Mouse (Mus musculus): ENCODE results near the gene Ppp3r1. TPM values are rescaled to one million over a fixed set of nuclear protein-coding genes. Genes with fewer than 3 reads are reported as not detected.

Ppp3r1 gene
- polyA plus RNA-seq, 1 experiment from 2014 or later, result 50.3 TPM

GRCm38 (mm10) chr11:17172300-17172699 is 13.2 kb downstream of the Ppp3r1 start:
- H3K4me1 ChIP-seq, result peaks cover 37% of the 10 kb centered on the region
- peaks cover 14% of the 10 kb centered on the region for H3K36me3 ChIP-seq
- H3K9me3 ChIP-seq (replicated peaks), result 0 out of 2 replicates have a peak, but pooled peaks cover 6% of the 10 kb centered on the region
- no peak for ATAC-seq
- no peak overlapping the region for H3K4me3 ChIP-seq
- H3K27ac ChIP-seq, result no peak overlapping the region
- no peak overlapping the region for H3K4me2 ChIP-seq
- no peaks in the 10 kb centered on the region for H3K27me3 ChIP-seq (replicated peaks)
- WGBS (ENCODE audit: insufficient replicate concordance), result 76% methylated on average over 4 of the region's 4 CpGs
- H3K9ac ChIP-seq, result no peak overlapping the region

GRCm38 (mm10) chr11:17176638-17177037 is 17.6 kb downstream of the Ppp3r1 start:
- H3K4me1 ChIP-seq, result peaks cover 14% of the 10 kb centered on the region; the same call in 1 of the 2 replicates
- no peak overlapping the region for H3K4me3 ChIP-seq
- ATAC-seq, result no peak
- H3K36me3 ChIP-seq, result peaks cover 12% of the 10 kb centered on the region
- H3K27ac ChIP-seq, result no peak overlapping the region
- no peaks in the 10 kb centered on the region for H3K27me3 ChIP-seq (replicated peaks)
- WGBS (ENCODE audit: insufficient replicate concordance), result 65% methylated on average over 1 of the region's 1 CpGs
- 0 out of 2 replicates have a peak, but pooled peaks cover 6% of the 10 kb centered on the region for H3K9me3 ChIP-seq (replicated peaks)
- no peak overlapping the region for H3K9ac ChIP-seq
- H3K4me2 ChIP-seq, result no peak overlapping the region

GRCm38 (mm10) chr11:17180753-17181152 is 21.7 kb downstream of the Ppp3r1 start:
- Histone ChIP-seq H3K4me3 (no peak overlapping the region), H3K27ac (no peak overlapping the region), H3K36me3 (no peaks in the 10 kb centered on the region), H3K4me2 (no peak overlapping the region), H3K9me3 (replicated peaks) (no peaks in the 10 kb centered on the region), H3K27me3 (replicated peaks) (no peaks in the 10 kb centered on the region), H3K4me1 (peaks cover 11% of the 10 kb centered on the region; the same call in 1 of the 2 replicates), H3K9ac (no peak overlapping the region)
- WGBS (ENCODE audit: insufficient replicate concordance), result 53% methylated on average over 3 of the region's 3 CpGs
- ATAC-seq, result no peak

GRCm38 (mm10) chr11:17181807-17182206 is 22.7 kb downstream of the Ppp3r1 start, which contains the start of gene Wdr92:
Gene Wdr92 (plus strand): TSS chr11:17182107.
- no peak within 1 kb of the TSS for H3K4me3 ChIP-seq
- H3K4me1 ChIP-seq, result peaks cover 8% of the 10 kb centered on the region; the same call in 1 of the 2 replicates
- no peak within 1 kb of the TSS for H3K27ac ChIP-seq
- H3K9me3 ChIP-seq (replicated peaks), result no peaks in the 10 kb centered on the region
- WGBS (ENCODE audit: insufficient replicate concordance), result 81% methylated on average over 3 of the region's 3 CpGs
- H3K27me3 ChIP-seq (replicated peaks), result no peaks in the 10 kb centered on the region
- no peaks in the 10 kb centered on the region for H3K36me3 ChIP-seq
- no peak within 1 kb of the TSS for H3K4me2 ChIP-seq
- no peak within 1 kb of the TSS for H3K9ac ChIP-seq
- ATAC-seq, result no peak

- no peak for ATAC-seq
- H3K27ac ChIP-seq, result no peak overlapping the region
- H3K36me3 ChIP-seq, result no peaks in the 10 kb centered on the region
- H3K4me3 ChIP-seq, result no peak overlapping the region
- no peaks in the 10 kb centered on the region for H3K27me3 ChIP-seq (replicated peaks)
- WGBS (ENCODE audit: insufficient replicate concordance), result 71% methylated on average over 2 of the region's 2 CpGs
- H3K4me2 ChIP-seq, result no peak overlapping the region
- H3K9me3 ChIP-seq (replicated peaks), result no peaks in the 10 kb centered on the region
- H3K9ac ChIP-seq, result no peak overlapping the region
- H3K4me1 ChIP-seq, result peaks cover 8% of the 10 kb centered on the region; the same call in 1 of the 2 replicates
Measured at GRCm38 (mm10) chr11:17183165-17183564, 24.1 kb downstream of the Ppp3r1 start.

- Histone ChIP-seq H3K4me3 (no peak overlapping the region), H3K27ac (no peak overlapping the region), H3K9me3 (replicated peaks) (no peaks in the 10 kb centered on the region), H3K9ac (no peak overlapping the region), H3K36me3 (peaks cover 6% of the 10 kb centered on the region; the same call in 1 of the 2 replicates), H3K27me3 (replicated peaks) (no peaks in the 10 kb centered on the region), H3K4me2 (no peak overlapping the region), H3K4me1 (no peaks in the 10 kb centered on the region)
- 78% methylated on average over 3 of the region's 3 CpGs for WGBS (ENCODE audit: insufficient replicate concordance)
- no peak for ATAC-seq
Measured at GRCm38 (mm10) chr11:17187649-17188048, 28.6 kb downstream of the Ppp3r1 start.

GRCm38 (mm10) chr11:17188786-17189185 is 29.7 kb downstream of the Ppp3r1 start:
- H3K9ac ChIP-seq, result no peak overlapping the region
- H3K9me3 ChIP-seq (replicated peaks), result no peaks in the 10 kb centered on the region
- 79% methylated on average over 3 of the region's 3 CpGs for WGBS (ENCODE audit: insufficient replicate concordance)
- H3K4me3 ChIP-seq, result no peak overlapping the region
- H3K4me2 ChIP-seq, result no peak overlapping the region
- H3K4me1 ChIP-seq, result no peaks in the 10 kb centered on the region
- no peaks in the 10 kb centered on the region for H3K27me3 ChIP-seq (replicated peaks)
- no peak overlapping the region for H3K27ac ChIP-seq
- ATAC-seq, result no peak
- peaks cover 6% of the 10 kb centered on the region; the same call in 1 of the 2 replicates for H3K36me3 ChIP-seq

- Histone ChIP-seq H3K27me3 (replicated peaks) (no peaks in the 10 kb centered on the region), H3K36me3 (peaks cover 39% of the 10 kb centered on the region), H3K9ac (no peak overlapping the region), H3K27ac (no peak overlapping the region), H3K4me2 (no peak overlapping the region), H3K4me3 (no peak overlapping the region), H3K4me1 (no peaks in the 10 kb centered on the region), H3K9me3 (replicated peaks) (no peaks in the 10 kb centered on the region)
- no peak for ATAC-seq
- 73% methylated on average over 9 of the region's 9 CpGs for WGBS (ENCODE audit: insufficient replicate concordance)
Measured at GRCm38 (mm10) chr11:17192151-17192844, 33.2 kb downstream of the Ppp3r1 start.

GRCm38 (mm10) chr11:17199170-17199569 is 40.1 kb downstream of the Ppp3r1 start:
- H3K9me3 ChIP-seq (replicated peaks), result no peaks in the 10 kb centered on the region
- no peak overlapping the region for H3K9ac ChIP-seq
- no peaks in the 10 kb centered on the region for H3K4me1 ChIP-seq
- H3K4me2 ChIP-seq, result no peak overlapping the region
- H3K27me3 ChIP-seq (replicated peaks), result no peaks in the 10 kb centered on the region
- H3K27ac ChIP-seq, result no peak overlapping the region
- WGBS (ENCODE audit: insufficient replicate concordance), result 77% methylated on average over 5 of the region's 5 CpGs
- ATAC-seq, result no peak
- no peak overlapping the region for H3K4me3 ChIP-seq
- H3K36me3 ChIP-seq, result peaks cover 92% of the 10 kb centered on the region

- H3K4me1 ChIP-seq, result no peaks in the 10 kb centered on the region
- H3K36me3 ChIP-seq, result peaks cover 92% of the 10 kb centered on the region
- no peak overlapping the region for H3K4me2 ChIP-seq
- H3K9ac ChIP-seq, result no peak overlapping the region
- no peak overlapping the region for H3K4me3 ChIP-seq
- no peaks in the 10 kb centered on the region for H3K9me3 ChIP-seq (replicated peaks)
- ATAC-seq, result no peak
- 86% methylated on average over 3 of the region's 3 CpGs for WGBS (ENCODE audit: insufficient replicate concordance)
- no peaks in the 10 kb centered on the region for H3K27me3 ChIP-seq (replicated peaks)
- H3K27ac ChIP-seq, result no peak overlapping the region
Measured at GRCm38 (mm10) chr11:17199840-17200501, 40.9 kb downstream of the Ppp3r1 start.

- no peak for ATAC-seq
- Histone ChIP-seq H3K27ac (no peak overlapping the region), H3K9ac (no peak overlapping the region), H3K4me2 (no peak overlapping the region), H3K4me1 (no peaks in the 10 kb centered on the region), H3K4me3 (no peak overlapping the region), H3K36me3 (peaks cover 91% of the 10 kb centered on the region), H3K27me3 (replicated peaks) (no peaks in the 10 kb centered on the region), H3K9me3 (replicated peaks) (no peaks in the 10 kb centered on the region)
- 88% methylated on average over 4 of the region's 4 CpGs for WGBS (ENCODE audit: insufficient replicate concordance)
Measured at GRCm38 (mm10) chr11:17200936-17201335, 41.9 kb downstream of the Ppp3r1 start.

GRCm38 (mm10) chr11:17202481-17202880 is 43.4 kb downstream of the Ppp3r1 start:
- 79% methylated on average over 6 of the region's 6 CpGs for WGBS (ENCODE audit: insufficient replicate concordance)
- ATAC-seq, result no peak
- Histone ChIP-seq H3K4me3 (no peak overlapping the region), H3K4me1 (no peaks in the 10 kb centered on the region), H3K4me2 (no peak overlapping the region), H3K9ac (no peak overlapping the region), H3K36me3 (peaks cover 89% of the 10 kb centered on the region), H3K27ac (no peak overlapping the region), H3K9me3 (replicated peaks) (no peaks in the 10 kb centered on the region), H3K27me3 (replicated peaks) (no peaks in the 10 kb centered on the region)
